Mouse (Mus musculus): ENCODE data around the gene Tnnc1. TPM values are rescaled to one million over a fixed set of nuclear protein-coding genes. Genes with fewer than 3 reads are reported as not detected.

Gene Tnnc1
- polyA plus RNA-seq, 1 experiment from 2014 or later: 3,123 TPM

DNA sequence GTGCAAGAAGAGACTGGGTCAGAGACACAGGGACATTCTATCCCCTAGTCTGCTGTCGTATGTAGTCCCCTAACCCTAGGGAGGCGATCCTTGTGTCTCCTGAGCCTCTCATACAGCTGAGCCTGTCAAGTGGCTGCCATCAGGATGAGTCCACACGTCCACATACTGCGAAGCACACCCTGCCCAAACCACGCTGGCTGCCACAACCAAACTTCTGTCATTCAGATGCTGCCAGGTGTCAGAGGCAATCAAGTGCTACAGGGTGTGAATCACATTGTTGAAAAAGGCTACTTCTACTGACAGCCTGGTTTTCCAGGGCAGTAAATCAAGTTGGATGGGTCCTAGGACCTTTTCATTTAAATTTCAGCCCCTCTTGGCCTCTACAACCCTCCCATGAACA, 30.4 kb upstream of the Tnnc1 start:
- no peak overlapping the region for H3K9ac ChIP-seq (ENCODE audit: low read depth, low read length)
- H3K9me3 ChIP-seq (replicated peaks; ENCODE audit: control insufficient read depth, low read length): no peaks in the 10 kb centered on the region
- H3K4me3 ChIP-seq (ENCODE audit: low read depth, low read length): no peak overlapping the region
- WGBS (ENCODE audit: insufficient replicate concordance): 91% methylated on average over 5 of the region's 5 CpGs
- no peak for ATAC-seq (replicated peaks; ENCODE audit: insufficient number of reproducible peaks, low FRiP score, low TSS enrichment)
- H3K36me3 ChIP-seq (ENCODE audit: control insufficient read depth, insufficient read depth, low read length): peaks cover 84% of the 10 kb centered on the region
- peaks cover 3% of the 10 kb centered on the region; the same call in 1 of the 2 replicates for H3K4me1 ChIP-seq (ENCODE audit: control insufficient read depth, insufficient read depth, low read length)
- no peak overlapping the region for H3K27ac ChIP-seq (ENCODE audit: low read depth, low read length)
- no peak overlapping the region for H3K4me2 ChIP-seq
- H3K27me3 ChIP-seq (ENCODE audit: control insufficient read depth, insufficient read depth, low read length): no peaks in the 10 kb centered on the region

- peaks cover 78% of the 10 kb centered on the region for H3K36me3 ChIP-seq (ENCODE audit: control insufficient read depth, insufficient read depth, low read length)
- ATAC-seq (replicated peaks; ENCODE audit: insufficient number of reproducible peaks, low FRiP score, low TSS enrichment): no peak
- peaks cover 7% of the 10 kb centered on the region; the same call in 1 of the 2 replicates for H3K4me1 ChIP-seq (ENCODE audit: control insufficient read depth, insufficient read depth, low read length)
- no peak overlapping the region for H3K4me2 ChIP-seq
- 73% methylated on average over 12 of the region's 12 CpGs for WGBS (ENCODE audit: insufficient replicate concordance)
- H3K9ac ChIP-seq (ENCODE audit: low read depth, low read length): no peak overlapping the region
- H3K27ac ChIP-seq (ENCODE audit: low read depth, low read length): no peak overlapping the region
- no peak overlapping the region for H3K4me3 ChIP-seq (ENCODE audit: low read depth, low read length)
- H3K27me3 ChIP-seq (ENCODE audit: control insufficient read depth, insufficient read depth, low read length): no peaks in the 10 kb centered on the region
- no peaks in the 10 kb centered on the region for H3K9me3 ChIP-seq (replicated peaks; ENCODE audit: control insufficient read depth, low read length)
These were observed 28.3 kb upstream of the Tnnc1 start for GRCm38 (mm10) chr14:31179677-31180365.

- no peak for ATAC-seq (replicated peaks; ENCODE audit: insufficient number of reproducible peaks, low FRiP score, low TSS enrichment)
- Histone ChIP-seq H3K27ac (ENCODE audit: low read depth, low read length) (no peak overlapping the region), H3K36me3 (ENCODE audit: control insufficient read depth, insufficient read depth, low read length) (peaks cover 67% of the 10 kb centered on the region), H3K27me3 (ENCODE audit: control insufficient read depth, insufficient read depth, low read length) (no peaks in the 10 kb centered on the region), H3K4me3 (ENCODE audit: low read depth, low read length) (no peak overlapping the region), H3K4me1 (ENCODE audit: control insufficient read depth, insufficient read depth, low read length) (peaks cover 7% of the 10 kb centered on the region; the same call in 1 of the 2 replicates), H3K4me2 (no peak overlapping the region), H3K9ac (ENCODE audit: low read depth, low read length) (no peak overlapping the region), H3K9me3 (replicated peaks; ENCODE audit: control insufficient read depth, low read length) (no peaks in the 10 kb centered on the region)
- WGBS (ENCODE audit: insufficient replicate concordance): 82% methylated on average over 4 of the region's 4 CpGs
These were observed 26.6 kb upstream of the Tnnc1 start for GRCm38 (mm10) chr14:31181512-31181911.

GRCm38 (mm10) chr14:31182786-31183290, 25.3 kb upstream of the Tnnc1 start:
- H3K27me3 ChIP-seq (ENCODE audit: control insufficient read depth, insufficient read depth, low read length): no peaks in the 10 kb centered on the region
- peaks cover 63% of the 10 kb centered on the region for H3K36me3 ChIP-seq (ENCODE audit: control insufficient read depth, insufficient read depth, low read length)
- no peak overlapping the region for H3K4me3 ChIP-seq (ENCODE audit: low read depth, low read length)
- peaks cover 7% of the 10 kb centered on the region; the same call in 1 of the 2 replicates for H3K4me1 ChIP-seq (ENCODE audit: control insufficient read depth, insufficient read depth, low read length)
- no peaks in the 10 kb centered on the region for H3K9me3 ChIP-seq (replicated peaks; ENCODE audit: control insufficient read depth, low read length)
- no peak for ATAC-seq (replicated peaks; ENCODE audit: insufficient number of reproducible peaks, low FRiP score, low TSS enrichment)
- no peak overlapping the region for H3K4me2 ChIP-seq
- H3K9ac ChIP-seq (ENCODE audit: low read depth, low read length): no peak overlapping the region
- no peak overlapping the region; the same call in 1 of the 2 replicates for H3K27ac ChIP-seq (ENCODE audit: low read depth, low read length)
- whole genome bisulfite sequencing (ENCODE audit: insufficient replicate concordance): 58% methylated on average over 2 of the region's 2 CpGs

DNA sequence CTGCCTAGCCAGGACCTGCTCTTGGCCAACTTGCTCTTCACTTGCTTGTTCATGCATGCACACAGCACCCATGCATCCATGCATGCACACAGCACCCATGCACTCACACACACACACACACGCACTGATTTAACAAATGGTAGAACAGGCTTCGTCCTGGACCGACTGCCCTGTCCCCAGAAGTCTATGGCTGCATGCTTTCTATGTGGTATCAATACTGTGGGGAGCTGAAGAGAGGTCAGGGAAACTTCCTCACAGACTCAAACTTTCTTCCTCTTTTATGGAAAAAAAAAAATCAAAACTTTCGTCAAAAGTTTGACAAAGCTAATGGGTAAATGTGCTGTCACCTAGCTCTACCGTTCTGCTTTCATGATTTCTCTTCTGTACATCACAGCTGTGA, 24.6 kb upstream of the Tnnc1 start:
- Histone ChIP-seq H3K9me3 (replicated peaks; ENCODE audit: control insufficient read depth, low read length) (no peaks in the 10 kb centered on the region), H3K4me1 (ENCODE audit: control insufficient read depth, insufficient read depth, low read length) (peaks cover 7% of the 10 kb centered on the region; the same call in 1 of the 2 replicates), H3K4me2 (no peak overlapping the region), H3K4me3 (ENCODE audit: low read depth, low read length) (no peak overlapping the region), H3K9ac (ENCODE audit: low read depth, low read length) (no peak overlapping the region), H3K27me3 (ENCODE audit: control insufficient read depth, insufficient read depth, low read length) (no peaks in the 10 kb centered on the region), H3K36me3 (ENCODE audit: control insufficient read depth, insufficient read depth, low read length) (peaks cover 66% of the 10 kb centered on the region), H3K27ac (ENCODE audit: low read depth, low read length) (peak overlapping the region; percentile 24; the same call in 1 of the 2 replicates)
- 82% methylated on average over 5 of the region's 5 CpGs for WGBS (ENCODE audit: insufficient replicate concordance)
- no peak for ATAC-seq (replicated peaks; ENCODE audit: insufficient number of reproducible peaks, low FRiP score, low TSS enrichment)

- Histone ChIP-seq H3K9me3 (replicated peaks; ENCODE audit: control insufficient read depth, low read length) (no peaks in the 10 kb centered on the region), H3K4me3 (ENCODE audit: low read depth, low read length) (no peak overlapping the region), H3K36me3 (ENCODE audit: control insufficient read depth, insufficient read depth, low read length) (peaks cover 66% of the 10 kb centered on the region), H3K9ac (ENCODE audit: low read depth, low read length) (no peak overlapping the region), H3K27ac (ENCODE audit: low read depth, low read length) (no peak overlapping the region), H3K4me1 (ENCODE audit: control insufficient read depth, insufficient read depth, low read length) (peaks cover 7% of the 10 kb centered on the region; the same call in 1 of the 2 replicates), H3K27me3 (ENCODE audit: control insufficient read depth, insufficient read depth, low read length) (no peaks in the 10 kb centered on the region), H3K4me2 (no peak overlapping the region)
- WGBS (ENCODE audit: insufficient replicate concordance): 94% methylated on average over 12 of the region's 12 CpGs
- ATAC-seq (replicated peaks; ENCODE audit: insufficient number of reproducible peaks, low FRiP score, low TSS enrichment): no peak
These were observed 23.9 kb upstream of the Tnnc1 start for GRCm38 (mm10) chr14:31184195-31184594.

DNA sequence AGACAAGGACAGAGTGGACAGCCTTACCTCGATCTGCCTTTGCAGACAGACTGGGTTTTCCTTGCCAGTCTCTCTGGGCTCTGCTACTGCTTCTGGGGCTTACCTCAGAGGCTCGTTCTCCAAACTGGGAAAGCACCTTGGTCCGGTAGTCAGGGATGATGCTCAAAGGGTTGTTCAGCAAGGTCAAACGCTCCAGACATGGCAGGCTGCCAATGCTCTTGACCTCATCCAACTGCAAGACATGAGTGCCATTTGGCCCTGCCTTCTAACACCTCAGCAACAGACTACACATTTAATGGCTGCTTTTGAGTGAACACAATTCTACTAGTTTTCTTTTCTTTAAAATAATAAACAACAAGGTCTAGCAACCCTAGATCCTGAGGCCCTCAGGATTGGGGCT, 21.5 kb upstream of the Tnnc1 start:
- H3K27me3 ChIP-seq (ENCODE audit: control insufficient read depth, insufficient read depth, low read length): no peaks in the 10 kb centered on the region
- peaks cover 15% of the 10 kb centered on the region for H3K4me1 ChIP-seq (ENCODE audit: control insufficient read depth, insufficient read depth, low read length)
- ATAC-seq (replicated peaks; ENCODE audit: insufficient number of reproducible peaks, low FRiP score, low TSS enrichment): no peak
- no peak overlapping the region for H3K9ac ChIP-seq (ENCODE audit: low read depth, low read length)
- peaks cover 70% of the 10 kb centered on the region for H3K36me3 ChIP-seq (ENCODE audit: control insufficient read depth, insufficient read depth, low read length)
- WGBS (ENCODE audit: insufficient replicate concordance): 63% methylated on average over 4 of the region's 4 CpGs
- no peak overlapping the region for H3K27ac ChIP-seq (ENCODE audit: low read depth, low read length)
- no peak overlapping the region for H3K4me2 ChIP-seq
- H3K4me3 ChIP-seq (ENCODE audit: low read depth, low read length): no peak overlapping the region
- no peaks in the 10 kb centered on the region for H3K9me3 ChIP-seq (replicated peaks; ENCODE audit: control insufficient read depth, low read length)

- Histone ChIP-seq H3K9me3 (replicated peaks; ENCODE audit: control insufficient read depth, low read length) (no peaks in the 10 kb centered on the region), H3K36me3 (ENCODE audit: control insufficient read depth, insufficient read depth, low read length) (peaks cover 64% of the 10 kb centered on the region), H3K27me3 (ENCODE audit: control insufficient read depth, insufficient read depth, low read length) (no peaks in the 10 kb centered on the region), H3K9ac (ENCODE audit: low read depth, low read length) (no peak overlapping the region), H3K4me3 (ENCODE audit: low read depth, low read length) (no peak overlapping the region), H3K4me1 (ENCODE audit: control insufficient read depth, insufficient read depth, low read length) (peaks cover 14% of the 10 kb centered on the region), H3K4me2 (no peak overlapping the region), H3K27ac (ENCODE audit: low read depth, low read length) (peak overlapping the region; percentile 63; the same call in 1 of the 2 replicates)
- 0 out of 2 replicates have a peak, but pooled peaks have one; percentile 29 for ATAC-seq (replicated peaks; ENCODE audit: insufficient number of reproducible peaks, low FRiP score, low TSS enrichment)
- 59% methylated on average over 6 of the region's 6 CpGs for WGBS (ENCODE audit: insufficient replicate concordance)
These were observed 19.3 kb upstream of the Tnnc1 start for GRCm38 (mm10) chr14:31188771-31189181.
